Mouse (Mus musculus) erythroblast, embryonic 14.5 days (primary cell): ENCODE results near the gene Met.

Experiments used
- GATA1 ChIP-seq: IDR thresholded peaks from 2 replicates; pipeline ENCODE4 v1.6.1; 2012; ENCODE audit warnings: low read length, inconsistent platforms, mixed read lengths
- TAL1 ChIP-seq: IDR thresholded peaks from 3 replicates; pipeline ENCODE4 v1.6.1; 2012; ENCODE audit warnings: low read length, inconsistent platforms, mixed read lengths

DNA sequence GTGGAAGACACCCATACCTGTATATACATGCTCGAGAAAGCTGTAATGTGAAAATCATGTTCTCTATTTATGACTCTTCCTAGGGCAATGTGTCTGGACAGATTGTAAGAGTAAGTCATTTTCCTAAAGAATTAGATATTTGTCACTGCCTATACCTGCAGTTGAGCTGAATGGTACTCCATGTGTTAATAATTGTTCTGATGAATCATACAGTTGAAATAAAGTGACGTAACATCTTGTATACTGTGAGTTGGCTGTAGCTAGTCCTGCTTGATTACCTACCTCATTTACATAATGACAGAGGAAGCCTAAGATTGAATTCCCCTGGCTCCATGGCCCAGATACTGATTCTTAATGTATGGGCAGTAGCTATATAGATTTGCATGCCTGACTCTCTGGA, 110.1 kb downstream of the Met start:
- TF ChIP-seq GATA1, result no peak
- TF ChIP-seq TAL1, result no peak
